Mouse (Mus musculus) spleen, postnatal 36 days (tissue): ENCODE data around the gene Krtap13-1.
"Not testable (repeated sequence)": the region's sequence is repeated elsewhere in the genome, so short reads cannot be mapped to it uniquely, and the experiment has no call there.

ENCODE experiments used
- DNase-seq, 2 experiments: peaks; one replicate each; pipeline ENCODE4 v3.0.0; 2022; ENCODE audit warnings: low spot score in 2 of 2, mixed read lengths in 1 of 2

Gene Krtap13-1

DNA sequence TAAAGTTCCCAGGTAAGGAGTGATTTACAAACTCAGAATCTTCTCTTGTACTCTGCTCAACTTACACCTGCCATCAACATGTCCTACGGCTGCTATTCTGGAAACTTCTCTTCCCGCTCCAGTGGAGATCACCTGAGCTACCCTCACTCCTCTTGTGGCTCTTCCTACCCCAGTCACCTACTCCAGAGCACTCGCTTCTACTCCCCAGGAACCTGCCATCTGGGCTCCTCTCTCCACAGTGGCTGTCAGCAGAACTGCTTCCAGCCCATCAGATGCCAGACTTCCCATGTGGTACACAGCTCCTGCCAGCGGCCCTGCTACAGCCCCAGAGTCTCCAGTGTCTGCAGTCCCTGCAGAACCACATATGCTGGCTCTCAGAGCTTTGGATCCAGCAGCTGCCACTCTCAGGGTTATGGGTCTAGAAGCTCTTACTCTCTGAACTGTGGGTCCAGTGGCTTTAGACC lies at the start of gene Krtap13-1:
TSS of gene Krtap13-1 (plus strand) at position 51 of the 464 bp plus-strand sequence.
- no peak for DNase-seq

DNA sequence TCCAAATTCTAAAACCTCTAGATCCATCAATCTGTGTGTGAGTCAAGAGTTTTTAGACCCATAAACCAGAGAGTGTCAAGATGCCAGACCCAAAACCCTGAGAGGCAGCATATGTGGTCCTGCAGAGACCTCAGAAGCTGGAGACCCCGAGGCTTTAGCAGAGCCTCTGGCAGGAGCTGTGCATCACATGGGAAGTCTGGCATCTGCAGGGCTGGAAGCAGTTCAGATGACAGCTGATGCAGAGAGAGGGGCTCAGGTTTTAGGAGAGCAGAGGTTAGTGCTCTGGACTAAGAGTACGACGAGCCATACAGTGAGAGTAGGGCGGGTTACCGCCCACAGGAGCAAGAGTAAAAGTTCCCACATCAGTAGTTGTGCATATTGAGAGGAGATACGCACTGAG lies 49.6 kb upstream of the Krtap13-1 start:
- no peak for DNase-seq

DNA sequence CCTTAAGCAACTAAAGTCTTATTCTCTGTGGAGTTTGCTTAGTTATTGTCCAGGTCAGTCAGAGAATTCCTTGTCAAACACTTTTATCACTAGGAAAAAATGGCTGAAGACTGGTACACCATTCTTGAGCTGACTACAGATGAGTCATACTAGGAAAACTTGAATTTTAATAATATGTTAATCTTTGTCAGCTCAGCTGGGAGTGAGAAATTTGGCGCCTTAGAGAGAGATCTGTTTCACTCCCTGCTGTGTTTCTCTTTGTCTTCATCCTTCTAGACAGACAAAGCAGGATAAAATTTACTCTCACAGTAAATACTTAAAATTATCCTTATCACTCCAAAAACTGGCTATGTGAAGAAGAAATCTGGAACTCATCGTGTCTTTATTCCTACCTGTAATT lies 47.4 kb upstream of the Krtap13-1 start:
- no peak for DNase-seq

- no peak for DNase-seq
These were observed 32.4 kb upstream of the Krtap13-1 start for GRCm38 (mm10) chr16:88696256-88696655.

DNA sequence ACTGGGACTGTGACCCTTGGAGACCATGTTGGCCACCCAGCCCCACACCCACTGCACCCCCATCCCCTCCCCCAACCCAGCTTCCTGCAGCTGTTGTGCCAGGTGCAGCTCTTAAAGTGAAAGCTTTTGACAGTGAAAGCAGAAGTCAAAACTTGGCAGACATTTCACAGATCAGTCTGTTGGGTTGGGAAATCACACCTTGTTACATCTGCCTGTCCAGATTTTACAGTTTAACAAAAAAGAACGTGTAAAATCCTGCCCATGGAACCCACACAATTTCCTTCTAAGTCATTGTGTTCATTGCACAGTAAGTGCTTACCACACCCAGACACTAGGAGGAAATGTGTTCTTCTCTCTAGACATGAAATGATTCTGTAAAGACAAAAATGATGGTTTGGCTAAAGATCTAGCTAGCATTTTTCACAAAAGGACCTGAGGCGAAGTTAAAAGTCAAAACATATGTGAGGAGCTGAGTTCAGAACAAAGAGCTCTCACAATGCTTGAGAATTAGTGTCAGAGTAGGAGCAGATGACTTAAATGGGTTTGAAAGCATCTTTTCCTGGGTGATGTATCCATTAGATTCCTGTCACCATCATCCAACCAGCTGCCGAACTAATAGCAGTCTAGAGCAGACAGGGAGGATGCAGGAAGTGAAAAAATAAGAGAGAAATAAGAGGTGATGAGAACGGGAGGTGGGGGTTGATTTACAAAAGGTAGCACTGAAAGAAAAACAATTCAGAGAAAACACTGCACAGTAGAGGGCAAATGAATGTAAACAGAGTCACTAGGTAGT lies 27.4 kb upstream of the Krtap13-1 start:
- DNase-seq, result peak; percentile 74 to 76

DNA sequence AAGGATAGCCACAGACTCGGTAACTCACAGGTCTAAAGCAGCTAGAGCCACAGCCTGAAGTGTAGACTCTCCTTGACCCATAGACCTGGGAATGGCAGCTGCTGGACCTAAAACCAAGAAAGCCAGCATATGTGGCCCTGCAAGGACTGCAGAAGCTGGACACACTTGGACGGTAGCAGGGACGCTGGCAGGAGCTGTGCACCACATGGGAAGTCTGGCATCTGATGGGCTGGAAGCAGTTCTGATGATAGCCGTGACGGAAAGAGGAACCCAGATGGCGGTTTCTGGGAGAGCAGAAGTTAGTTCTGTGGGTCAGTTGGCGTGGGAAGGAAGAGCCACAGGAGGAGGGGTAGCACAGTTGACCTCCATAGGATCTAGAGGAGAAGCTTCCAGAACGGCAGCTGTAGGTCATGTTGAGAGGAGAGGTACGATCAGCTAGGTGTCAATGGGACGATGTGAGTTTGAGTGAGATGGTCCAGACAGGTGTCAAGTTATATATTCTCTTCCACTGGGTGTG lies 21.1 kb upstream of the Krtap13-1 start, which contains the start of gene 2310061N02Rik:
TSS of gene 2310061N02Rik (minus strand) at position 467 of the 517 bp plus-strand sequence.
- no peak for DNase-seq

- no peak for DNase-seq
These were observed 17.9 kb upstream of the Krtap13-1 start for GRCm38 (mm10) chr16:88710757-88711156.

DNA sequence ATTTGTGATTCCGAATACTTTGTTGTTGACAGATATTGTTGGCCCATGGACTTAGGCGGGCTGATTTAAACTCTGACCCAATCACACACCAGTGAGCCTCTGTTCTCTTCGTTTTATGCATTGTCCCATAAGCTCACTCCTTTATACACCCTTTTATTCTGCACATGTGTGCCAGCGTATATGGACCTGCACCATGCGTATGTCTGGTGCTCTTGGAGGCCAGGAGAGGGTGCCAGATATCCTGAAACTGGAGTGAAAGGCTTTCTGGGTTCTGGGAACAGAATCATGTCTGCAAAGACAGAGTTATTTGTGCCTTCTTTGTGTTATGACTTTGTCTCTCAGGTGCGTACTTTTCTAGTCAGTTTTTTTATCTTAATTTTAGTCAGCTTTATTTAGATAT lies 17.4 kb upstream of the Krtap13-1 start:
- no peak for DNase-seq

- DNase-seq, result no peak
These were observed 12.1 kb upstream of the Krtap13-1 start for GRCm38 (mm10) chr16:88716549-88716948.

DNA sequence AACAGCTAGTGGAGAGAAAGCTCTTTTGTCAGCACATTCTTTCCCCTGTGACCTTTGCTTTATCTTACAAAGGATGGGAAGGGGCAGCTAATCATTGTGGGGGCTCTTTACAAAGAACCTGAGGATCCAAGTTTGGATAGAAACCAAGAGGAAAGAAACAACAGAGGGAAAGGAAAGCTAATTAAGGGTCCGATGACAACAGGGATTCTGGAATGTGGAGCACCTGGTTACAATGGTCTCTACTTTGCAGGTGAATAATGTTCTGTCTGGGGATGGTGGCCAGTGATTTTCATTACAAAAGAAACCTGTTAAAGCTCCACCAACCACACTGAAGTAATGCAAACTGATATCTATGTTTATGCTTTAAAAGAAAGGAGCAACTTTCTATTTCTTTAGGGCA lies 8.6 kb upstream of the Krtap13-1 start:
- DNase-seq, result no peak

DNA sequence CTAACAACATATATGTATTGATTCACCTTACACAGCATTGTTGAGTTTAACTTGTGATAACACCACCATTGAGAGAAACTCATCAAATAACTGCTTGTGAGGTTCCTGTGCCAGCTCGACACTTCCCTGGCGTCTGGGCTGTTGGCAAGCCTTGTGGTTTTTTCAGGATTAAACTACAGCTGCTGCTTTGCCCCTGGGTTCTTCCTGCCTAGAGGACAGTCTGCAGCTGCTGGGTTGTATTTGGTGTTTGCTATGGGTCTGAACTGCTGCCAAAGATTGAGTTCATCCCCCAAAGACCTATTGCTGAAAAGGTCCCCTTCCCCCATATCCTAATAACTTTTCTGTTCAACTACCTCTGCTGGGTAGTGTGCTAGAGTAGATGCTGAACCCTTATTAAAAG lies 6.7 kb downstream of the Krtap13-1 start:
- no peak for DNase-seq

- DNase-seq, result no peak
These were observed 16.2 kb downstream of the Krtap13-1 start for GRCm38 (mm10) chr16:88744750-88745340.

- DNase-seq, result no peak
These were observed 19.3 kb downstream of the Krtap13-1 start for GRCm38 (mm10) chr16:88747943-88748342.

DNA sequence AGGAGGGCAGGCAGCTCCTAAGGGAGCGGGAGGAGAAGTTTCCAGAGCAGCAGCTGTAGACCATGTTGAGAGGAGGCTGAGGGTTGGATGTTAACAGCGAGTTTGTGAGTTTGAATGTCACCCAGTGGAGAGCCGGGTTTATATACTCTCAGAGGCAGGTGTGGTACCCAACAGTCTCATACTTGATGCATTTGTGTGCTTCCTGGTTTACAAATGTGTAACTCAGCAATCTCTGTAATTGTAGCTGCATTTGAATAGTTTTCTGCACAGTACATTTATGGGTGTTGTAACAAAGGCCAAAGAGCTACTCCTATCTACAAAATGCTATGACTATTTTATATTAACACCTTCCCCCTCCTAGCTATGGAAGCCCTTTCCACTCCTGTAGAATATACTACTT lies 22.9 kb downstream of the Krtap13-1 start, which contains the start of gene Krtap13:
TSS of gene Krtap13 (minus strand) at position 101 of the 400 bp plus-strand sequence.
- DNase-seq, result not testable (repeated sequence)

GRCm38 (mm10) chr16:88758547-88758946 lies 29.9 kb downstream of the Krtap13-1 start, which contains the start of gene 2310034C09Rik:
Gene 2310034C09Rik, plus strand, starts transcription at chr16:88758847.
- not testable (repeated sequence) for DNase-seq

DNA sequence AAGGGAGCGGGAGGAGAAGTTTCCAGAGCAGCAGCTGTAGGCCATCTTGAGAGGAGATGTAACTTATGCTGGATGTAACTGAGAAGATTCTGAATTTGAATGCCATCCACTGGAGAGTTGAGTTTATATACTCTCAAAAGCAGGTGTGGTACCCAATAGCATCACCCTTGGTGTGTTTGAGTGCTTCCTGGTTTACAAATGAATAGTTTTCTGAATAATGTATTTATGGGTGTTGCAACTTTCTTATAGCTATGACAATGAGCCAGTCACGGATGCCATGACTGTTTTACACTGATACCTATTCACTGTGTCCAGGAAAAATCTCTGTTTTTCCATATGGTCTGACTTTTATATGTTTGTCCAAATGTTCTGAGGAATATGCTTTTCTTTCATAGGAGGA lies 45.4 kb downstream of the Krtap13-1 start, which contains the start of gene 2310057N15Rik:
TSS of gene 2310057N15Rik (minus strand) at position 101 of the 400 bp plus-strand sequence.
- no peak for DNase-seq

DNA sequence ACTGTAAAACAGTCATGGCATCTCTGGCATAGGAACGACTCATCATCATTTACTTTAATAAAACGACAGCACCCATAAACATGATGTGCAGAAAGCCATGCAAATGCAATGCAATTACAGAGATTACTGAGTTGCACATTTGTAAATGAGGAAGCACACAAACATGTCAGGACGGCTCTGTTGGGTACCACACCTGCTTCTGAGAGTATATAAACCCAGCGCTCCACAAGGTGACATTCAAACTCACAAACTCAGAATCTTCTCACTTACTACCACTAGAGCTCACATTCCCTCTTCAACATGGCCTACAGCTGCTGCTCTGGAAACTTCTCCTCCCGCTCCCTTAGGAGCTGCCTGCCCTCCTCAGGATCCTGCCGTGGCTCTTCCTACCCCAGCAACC lies 48.9 kb downstream of the Krtap13-1 start, which contains the start of gene Gm5965:
TSS of gene Gm5965 (plus strand) at position 301 of the 400 bp plus-strand sequence.
- DNase-seq, result no peak
